Mouse (Mus musculus) testis, adult 2 months (tissue): ENCODE data around the gene Rab14. TPM values are rescaled to one million over a fixed set of nuclear protein-coding genes. Genes with fewer than 3 reads are reported as not detected.

Experiments
- H3K27ac ChIP-seq: fragments of 200-500 bp; 2 replicates; pipeline ENCODE4 v1.5.1; 2012; ENCODE audit warnings: low read depth, low read length; ENCODE audit not compliant: control insufficient read depth, insufficient read depth
- H3K27me3 ChIP-seq: fragments of 200-500 bp; 2 replicates; pipeline ENCODE4 v1.6.1; 2012; ENCODE audit warnings: mild to moderate bottlenecking, low read length, moderate library complexity; ENCODE audit not compliant: control insufficient read depth, insufficient read depth
- H3K36me3 ChIP-seq: fragments of 200-500 bp; 2 replicates; pipeline ENCODE4 v1.6.1; 2012; ENCODE audit warnings: mild to moderate bottlenecking, low read length; ENCODE audit not compliant: control insufficient read depth, insufficient read depth
- H3K4me1 ChIP-seq: fragments of 200-500 bp; 2 replicates; pipeline ENCODE4 v1.6.1; 2012; ENCODE audit warnings: low read length; ENCODE audit not compliant: control insufficient read depth, insufficient read depth
- H3K4me3 ChIP-seq: fragments of 200-500 bp; 2 replicates; pipeline ENCODE4 v1.5.1; 2012; ENCODE audit warnings: low read depth, mild to moderate bottlenecking, low read length, moderate library complexity, mixed read lengths; ENCODE audit not compliant: control insufficient read depth
- CTCF ChIP-seq: fragments of 200-500 bp; IDR thresholded peaks from 2 replicates; pipeline ENCODE4 v1.5.1; 2012; ENCODE audit warnings: low read depth, mild to moderate bottlenecking, inconsistent platforms, low read length, moderate library complexity; ENCODE audit not compliant: control insufficient read depth, insufficient read depth, insufficient replicate concordance
- POLR2A ChIP-seq: fragments of 200-500 bp; IDR thresholded peaks from 2 replicates; pipeline ENCODE4 v1.6.1; 2012; ENCODE audit warnings: low read depth, mild to moderate bottlenecking, inconsistent platforms, low read length, moderate library complexity; ENCODE audit not compliant: control insufficient read depth
- polyA plus RNA-seq: library from polyadenylated mRNA; depleted of rRNA; stranded (reverse); fragments of >200 nt; gene quantifications from 2 replicates; pipeline ENCODE4 v1.2.3, GENCODE M21; 2012; rRNA removed

The Rab14 gene
- polyA plus RNA-seq, 1 experiment: 20.1 TPM

DNA sequence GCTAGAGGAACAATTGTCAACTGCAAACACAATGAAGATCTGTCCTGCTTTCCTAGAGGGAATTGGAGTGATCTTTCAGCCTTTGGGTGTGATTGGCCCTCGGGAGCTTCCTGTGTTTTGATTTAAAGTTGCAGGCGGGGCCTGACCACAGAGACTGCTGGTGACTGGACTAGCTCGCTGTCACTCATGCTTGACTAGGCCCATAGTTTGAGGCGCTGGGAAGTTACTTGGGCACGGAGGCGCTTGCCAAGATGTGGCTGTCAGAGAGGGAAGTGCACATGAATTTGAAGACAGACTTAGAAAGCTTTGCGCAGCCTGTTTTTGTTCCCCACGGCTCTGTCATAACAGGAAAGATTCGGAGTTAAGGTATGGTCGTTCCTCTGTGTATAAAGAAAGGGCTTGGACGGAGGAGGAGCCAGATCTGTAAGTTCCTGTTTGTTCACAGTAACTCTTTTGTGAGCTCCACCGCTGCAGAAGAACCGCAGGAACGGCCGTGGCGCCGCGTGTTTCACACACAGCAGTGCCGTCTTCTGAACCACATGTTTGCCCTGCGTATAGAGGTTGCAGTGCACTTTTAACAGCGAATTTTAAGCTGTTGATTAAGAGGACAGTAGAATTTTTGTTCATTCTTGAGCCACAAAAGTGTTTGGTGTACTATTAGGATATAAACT is 68.8 kb downstream of the Rab14 start:
- H3K27ac ChIP-seq: peak overlapping the region; percentile 69; the same call in 1 of the 2 replicates
- peak; percentile 52 for TF ChIP-seq POLR2A
- no peak for TF ChIP-seq CTCF

GRCm38 (mm10) chr2:35131491-35131890 is 69.4 kb downstream of the Rab14 start:
- TF ChIP-seq POLR2A (no peak), CTCF (no peak)
- Histone ChIP-seq H3K4me1 (no peaks in the 10 kb centered on the region; the same call in 1 of the 2 replicates), H3K27me3 (no peaks in the 10 kb centered on the region), H3K36me3 (peaks cover 3% of the 10 kb centered on the region; the same call in 1 of the 2 replicates), H3K4me3 (no peak overlapping the region), H3K27ac (no peak overlapping the region; the same call in 1 of the 2 replicates)

More for the DNA sequence above, 68.8 kb downstream of the Rab14 start:
- peak overlapping the region; percentile 82 for H3K4me3 ChIP-seq
- peaks cover 3% of the 10 kb centered on the region; the same call in 1 of the 2 replicates for H3K36me3 ChIP-seq
- H3K27me3 ChIP-seq: no peaks in the 10 kb centered on the region
- H3K4me1 ChIP-seq: no peaks in the 10 kb centered on the region; the same call in 1 of the 2 replicates

Other genes with a start within 250 kb of the Rab14 start
- gene Traf1, start 239.3 kb downstream of the Rab14 start, polyA plus RNA-seq: 6.5 and 9.4 TPM in 2 replicates
- 0.25 and 1.3 TPM in 2 replicates for gene Hc, start 139.7 kb downstream of the Rab14 start, polyA plus RNA-seq
- 0.57 and 1.0 TPM in 2 replicates for gene AI182371, start 99.6 kb downstream of the Rab14 start, polyA plus RNA-seq
- gene Cntrl, start 91.6 kb downstream of the Rab14 start, polyA plus RNA-seq: 18.8 and 20.4 TPM in 2 replicates
- gene Gsn, start 55.3 kb upstream of the Rab14 start, polyA plus RNA-seq: 49.9 and 88.6 TPM in 2 replicates
- 20.1 and 23.0 TPM in 2 replicates for gene Stom, start 135.9 kb upstream of the Rab14 start, polyA plus RNA-seq
- 4.1 and 7.1 TPM in 2 replicates for gene 4930568D16Rik, start 166.6 kb upstream of the Rab14 start, polyA plus RNA-seq
- gene 4930402F06Rik, start 196.1 kb upstream of the Rab14 start, polyA plus RNA-seq: 3.3 and 4.5 TPM in 2 replicates